Mouse (Mus musculus) erythroblast, embryonic 14.5 days (primary cell): Measurements from ENCODE around the gene Tbl3.

ENCODE experiments used
- GATA1 ChIP-seq: IDR thresholded peaks from 2 replicates; pipeline ENCODE4 v1.6.1; 2012; ENCODE audit warnings: low read length, inconsistent platforms, mixed read lengths
- TAL1 ChIP-seq: IDR thresholded peaks from 3 replicates; pipeline ENCODE4 v1.6.1; 2012; ENCODE audit warnings: low read length, inconsistent platforms, mixed read lengths

GRCm38 (mm10) chr17:24735446-24735845 lies 28.0 kb upstream of the Tbl3 start:
- TF ChIP-seq GATA1 (no peak), TAL1 (no peak)
